Comparison of ENCODE assay signal across 25 mouse cellular contexts in genomic region chr3:115974228-115974627, GRCm38 (mm10). TPM values are rescaled to one million over a fixed set of nuclear protein-coding genes. Genes with fewer than 3 reads are reported as not detected.
A peak's percentile ranks its signal among the peaks of the same experiment; 100 is the strongest.
DNase-seq lines count a peak whose midpoint lies in the region; ATAC-seq and TF ChIP-seq lines count a peak whose summit lies in the region.
"Had no signal": no experiment of that assay in that cellular context is flagged by ENCODE, and none has a peak within 500 bp of the region (broad histone marks: within the 10 kb centered on the region; RNA-seq: fewer than 3 reads in every experiment).

No protein-coding gene starts in this region.

- H3K9me3 ChIP-seq in intestine, embryonic 16.5 days (ENCODE audit: control insufficient read depth, low read length): no peaks in the 10 kb centered on the region
- H3K9me3 ChIP-seq: forebrain, embryonic 10.5 days; heart, embryonic 13.5 days; hindbrain, embryonic 13.5 days; kidney, embryonic 15.5 days; megakaryocyte, embryonic 14.5 days; midbrain, embryonic 13.5 days; neural tube, embryonic 12.5 days had no signal

- peak; percentile 7 for DNase-seq in lung, postnatal 36 days
- DNase-seq in lung, adult 2 months: no peak
- DNase-seq in CD4-positive helper T cell, adult 2 months (ENCODE audit: low read depth, low spot score): peak; percentile 82
- no peak for DNase-seq in adrenal gland, postnatal 36 days
- DNase-seq in adipocyte (ENCODE audit: low spot score): no peak
- DNase-seq: adrenal gland, postnatal 14 days; cerebellum, adult 9-10 months; forebrain, postnatal 0 days; gastrocnemius, postnatal 14 days; heart, adult 2 months; heart, postnatal 14 days; kidney, postnatal 36 days; layer of hippocampus, postnatal 36 days had no signal

- no peaks in the 10 kb centered on the region for H3K27me3 ChIP-seq in intestine, embryonic 16.5 days (replicated peaks; ENCODE audit: control insufficient read depth, insufficient read depth, low read length)
- H3K27me3 ChIP-seq: heart, embryonic 13.5 days; hindbrain, embryonic 13.5 days; kidney, embryonic 15.5 days; megakaryocyte, embryonic 14.5 days; midbrain, embryonic 13.5 days; neural tube, embryonic 12.5 days had no signal

- no peak overlapping the region for H3K9ac ChIP-seq in intestine, embryonic 16.5 days (ENCODE audit: low read depth, low read length)
- H3K9ac ChIP-seq: forebrain, postnatal 0 days; heart, embryonic 13.5 days; hindbrain, embryonic 13.5 days; kidney, embryonic 15.5 days; midbrain, embryonic 13.5 days; neural tube, embryonic 12.5 days had no signal

- TF ChIP-seq CTCF in lung, adult 2 months (IDR thresholded peaks at IDR 0.05; ENCODE audit: insufficient read depth, low read length): no peak

- 0 out of 2 replicates have a peak, but pooled peaks cover 3% of the 10 kb centered on the region for H3K36me3 ChIP-seq in intestine, embryonic 16.5 days (ENCODE audit: control insufficient read depth, insufficient read depth, low read length)

- 88% methylated on average over 6 of the region's 6 CpGs for WGBS in lung, adult 2 months
- WGBS in intestine, embryonic 16.5 days: 88% methylated on average over 6 of the region's 6 CpGs

- H3K4me1 ChIP-seq in lung, adult 2 months (ENCODE audit: control insufficient read depth, insufficient read depth, low read length): no peaks in the 10 kb centered on the region
- no peaks in the 10 kb centered on the region for H3K4me1 ChIP-seq in intestine, embryonic 16.5 days (ENCODE audit: control insufficient read depth, insufficient read depth, low read length)
- H3K4me1 ChIP-seq: forebrain, embryonic 10.5 days; kidney, embryonic 15.5 days; neural tube, embryonic 12.5 days had no signal

- no peak overlapping the region for H3K27ac ChIP-seq in intestine, embryonic 16.5 days (ENCODE audit: low read length)
- H3K27ac ChIP-seq: forebrain, embryonic 10.5 days; heart, adult 2 months; heart, embryonic 13.5 days; hindbrain, embryonic 13.5 days; kidney, embryonic 15.5 days; midbrain, embryonic 13.5 days; neural tube, embryonic 12.5 days; stomach, postnatal 0 days had no signal

- no peak overlapping the region for H3K4me3 ChIP-seq in lung, adult 2 months (replicated peaks; ENCODE audit: extremely low read depth, low read depth, low read length)
- H3K4me3 ChIP-seq in intestine, embryonic 16.5 days (ENCODE audit: low read length): no peak overlapping the region
- H3K4me3 ChIP-seq: forebrain, embryonic 10.5 days; heart, adult 2 months; heart, embryonic 13.5 days; hindbrain, embryonic 13.5 days; kidney, embryonic 15.5 days; megakaryocyte, embryonic 14.5 days; midbrain, embryonic 13.5 days; neural tube, embryonic 12.5 days had no signal

- no peak overlapping the region for H3K4me2 ChIP-seq in intestine, embryonic 16.5 days (ENCODE audit: low read depth, low read length)
- H3K4me2 ChIP-seq: heart, embryonic 13.5 days; hindbrain, embryonic 13.5 days; kidney, embryonic 15.5 days; midbrain, embryonic 13.5 days; neural tube, embryonic 12.5 days had no signal

- no peak for TF ChIP-seq POLR2A in lung, adult 2 months (IDR thresholded peaks at IDR 0.05; ENCODE audit: borderline replicate concordance, extremely low read depth, low read depth, low read length)

- peak; percentile 63 for ATAC-seq in activated CD4-positive, CD25-positive, alpha-beta regulatory T cell, adult 4 months
- ATAC-seq in neutrophil, adult 5-6 weeks (ENCODE audit: extremely low read depth, insufficient number of reproducible peaks, low FRiP score, poor library complexity, severe bottlenecking): peak; percentile 48; the same call in 1 of the 2 replicates
- no peak for ATAC-seq in intestine, embryonic 16.5 days
- ATAC-seq: forebrain, postnatal 0 days; lung, postnatal 0 days; midbrain, embryonic 13.5 days had no signal

RNA-seq across cellular contexts. Expression of gene Slc30a7, which starts 33.0 kb away (rescaled TPM):
- 11.5 and 16.2 TPM in 2 replicates for polyA plus RNA-seq in lung, adult 2 months (2012; rRNA removed)
- polyA plus RNA-seq in activated CD4-positive, CD25-positive, alpha-beta regulatory T cell, adult 4 months (2017; shearing (Covaris generic)): 10 to 100 TPM; 47.7 to 50.2 TPM
- 41.7 and 53.7 TPM in 2 replicates for total RNA-seq in neutrophil, adult 5-6 weeks (2017)
- total RNA-seq in adrenal gland, postnatal 36 days (2021): 10 to 100 TPM; 31.9 to 42.0 TPM
- polyA plus RNA-seq in intestine, embryonic 16.5 days (2015; fragmentation: Nextera tagmentation; extraction: Ambion mirVana): 36.2 and 38.0 TPM in 2 replicates

RNA-seq across cellular contexts. Expression of gene Extl2, which starts 33.0 kb away (rescaled TPM):
- 9.8 and 10.9 TPM in 2 replicates for polyA plus RNA-seq in lung, adult 2 months (2012; rRNA removed)
- 10 to 100 TPM in 1 of 2 experiments, 1 to 10 TPM in 1; 6.9 to 11.1 TPM for polyA plus RNA-seq in activated CD4-positive, CD25-positive, alpha-beta regulatory T cell, adult 4 months (2017; shearing (Covaris generic))
- 1.6 and 3.4 TPM in 2 replicates for total RNA-seq in neutrophil, adult 5-6 weeks (2017)
- 10 to 100 TPM; 11.9 to 25.7 TPM for total RNA-seq in adrenal gland, postnatal 36 days (2021)
- 14.9 and 17.0 TPM in 2 replicates for polyA plus RNA-seq in intestine, embryonic 16.5 days (2015; fragmentation: Nextera tagmentation; extraction: Ambion mirVana)

Comparison
In these comparisons a context has a peak if more than half of its experiments do, and no peak if none do; other contexts are left out.
1. DNase-seq: peak in lung, postnatal 36 days (single experiment) and CD4-positive helper T cell, adult 2 months (single experiment); none in lung, adult 2 months (single experiment), adrenal gland, postnatal 36 days (0 of 2) and adipocyte (single experiment).